Mouse (Mus musculus): ENCODE data around the gene Tmem233. TPM values are rescaled to one million over a fixed set of nuclear protein-coding genes. Genes with fewer than 3 reads are reported as not detected.

Tmem233 gene
- total and polyA plus RNA-seq, 2 experiments from 2014 or later = not detected

GRCm38 (mm10) chr5:116052826-116053225 is 30.2 kb downstream of the Tmem233 start:
- Histone ChIP-seq H3K4me2 (ENCODE audit: low read depth, low read length) (no peak overlapping the region), H3K27ac (ENCODE audit: low read depth) (no peak overlapping the region), H3K4me1 (ENCODE audit: control insufficient read depth, insufficient read depth) (no peaks in the 10 kb centered on the region), H3K9me3 (replicated peaks; ENCODE audit: control insufficient read depth, low read length) (no peaks in the 10 kb centered on the region), H3K4me3 (ENCODE audit: low read depth, low read length) (no peak overlapping the region), H3K9ac (replicated peaks; ENCODE audit: low read depth, low read length) (no peak overlapping the region), H3K36me3 (replicated peaks; ENCODE audit: control insufficient read depth, insufficient read depth, low read length) (no peaks in the 10 kb centered on the region), H3K27me3 (ENCODE audit: control insufficient read depth, insufficient read depth, low read length) (no peaks in the 10 kb centered on the region)
- TF ChIP-seq CTCF (IDR thresholded peaks at IDR 0.05; ENCODE audit: low read depth) = no peak
- TF ChIP-seq EP300 (IDR thresholded peaks at IDR 0.05; ENCODE audit: low read depth) = no peak
- WGBS = 34% methylated on average over 6 of the region's 6 CpGs
- DNase-seq (ENCODE audit: low spot score) (no peak), ATAC-seq (ENCODE audit: insufficient read depth, low read depth) (no peak)

- ATAC-seq (ENCODE audit: insufficient read depth, low read depth) = no peak
- Histone ChIP-seq H3K9me3 (replicated peaks; ENCODE audit: control insufficient read depth, low read length) (no peaks in the 10 kb centered on the region), H3K27me3 (ENCODE audit: control insufficient read depth, insufficient read depth, low read length) (no peaks in the 10 kb centered on the region), H3K36me3 (replicated peaks; ENCODE audit: control insufficient read depth, insufficient read depth, low read length) (no peaks in the 10 kb centered on the region), H3K4me3 (ENCODE audit: low read depth, low read length) (no peak overlapping the region), H3K27ac (ENCODE audit: low read depth) (no peak overlapping the region), H3K9ac (replicated peaks; ENCODE audit: low read depth, low read length) (no peak overlapping the region), H3K4me2 (ENCODE audit: low read depth, low read length) (no peak overlapping the region), H3K4me1 (ENCODE audit: control insufficient read depth, insufficient read depth) (no peaks in the 10 kb centered on the region)
- TF ChIP-seq CTCF (IDR thresholded peaks at IDR 0.05; ENCODE audit: low read depth) = no peak
- WGBS = 79% methylated on average over 5 of the region's 5 CpGs
- DNase-seq (ENCODE audit: low spot score) = no peak
Measured at GRCm38 (mm10) chr5:116052171-116052570, 30.9 kb downstream of the Tmem233 start.

GRCm38 (mm10) chr5:116049821-116050220 is 33.2 kb downstream of the Tmem233 start:
- no peak overlapping the region for H3K9ac ChIP-seq (replicated peaks; ENCODE audit: low read depth, low read length)
- ATAC-seq (ENCODE audit: insufficient read depth, low read depth) (no peak), DNase-seq (ENCODE audit: low spot score) (no peak)
- WGBS = 61% methylated on average over 4 of the region's 4 CpGs
- TF ChIP-seq EP300 (IDR thresholded peaks at IDR 0.05; ENCODE audit: low read depth) (no peak), CTCF (IDR thresholded peaks at IDR 0.05; ENCODE audit: low read depth) (no peak)
- H3K27ac ChIP-seq (ENCODE audit: low read depth) = no peak overlapping the region
- no peaks in the 10 kb centered on the region for H3K27me3 ChIP-seq (ENCODE audit: control insufficient read depth, insufficient read depth, low read length)
- H3K36me3 ChIP-seq (replicated peaks; ENCODE audit: control insufficient read depth, insufficient read depth, low read length) = no peaks in the 10 kb centered on the region
- no peaks in the 10 kb centered on the region for H3K4me1 ChIP-seq (ENCODE audit: control insufficient read depth, insufficient read depth)
- no peak overlapping the region for H3K4me3 ChIP-seq (ENCODE audit: low read depth, low read length)
- H3K9me3 ChIP-seq (replicated peaks; ENCODE audit: control insufficient read depth, low read length) = no peaks in the 10 kb centered on the region
- no peak overlapping the region for H3K4me2 ChIP-seq (ENCODE audit: low read depth, low read length)

- H3K9me3 ChIP-seq (replicated peaks; ENCODE audit: control insufficient read depth, low read length) = no peaks in the 10 kb centered on the region
- DNase-seq (ENCODE audit: low spot score) = no peak
- no peaks in the 10 kb centered on the region for H3K27me3 ChIP-seq (ENCODE audit: control insufficient read depth, insufficient read depth, low read length)
- no peak overlapping the region for H3K27ac ChIP-seq (ENCODE audit: low read depth)
- no peak overlapping the region for H3K4me2 ChIP-seq (ENCODE audit: low read depth, low read length)
- no peak overlapping the region for H3K9ac ChIP-seq (replicated peaks; ENCODE audit: low read depth, low read length)
- TF ChIP-seq EP300 (IDR thresholded peaks at IDR 0.05; ENCODE audit: low read depth) (no peak), CTCF (IDR thresholded peaks at IDR 0.05; ENCODE audit: low read depth) (no peak)
- H3K4me3 ChIP-seq (ENCODE audit: low read depth, low read length) = no peak overlapping the region
- H3K4me1 ChIP-seq (ENCODE audit: control insufficient read depth, insufficient read depth) = no peaks in the 10 kb centered on the region
- no peak for ATAC-seq (ENCODE audit: insufficient read depth, low read depth)
- WGBS = 63% methylated on average over 3 of the region's 3 CpGs
- no peaks in the 10 kb centered on the region for H3K36me3 ChIP-seq (replicated peaks; ENCODE audit: control insufficient read depth, insufficient read depth, low read length)
Measured at GRCm38 (mm10) chr5:116048321-116048720, 34.7 kb downstream of the Tmem233 start.

- H3K27me3 ChIP-seq (ENCODE audit: control insufficient read depth, insufficient read depth, low read length) = no peaks in the 10 kb centered on the region
- 71% methylated on average over 4 of the region's 4 CpGs for WGBS
- H3K4me1 ChIP-seq (ENCODE audit: control insufficient read depth, insufficient read depth) = no peaks in the 10 kb centered on the region
- TF ChIP-seq CTCF (IDR thresholded peaks at IDR 0.05; ENCODE audit: low read depth) = no peak
- no peak for TF ChIP-seq EP300 (IDR thresholded peaks at IDR 0.05; ENCODE audit: low read depth)
- H3K9ac ChIP-seq (replicated peaks; ENCODE audit: low read depth, low read length) = no peak overlapping the region
- no peak for DNase-seq (ENCODE audit: low spot score)
- no peak for ATAC-seq (ENCODE audit: insufficient read depth, low read depth)
- H3K4me2 ChIP-seq (ENCODE audit: low read depth, low read length) = no peak overlapping the region
- no peaks in the 10 kb centered on the region for H3K36me3 ChIP-seq (replicated peaks; ENCODE audit: control insufficient read depth, insufficient read depth, low read length)
- no peaks in the 10 kb centered on the region for H3K9me3 ChIP-seq (replicated peaks; ENCODE audit: control insufficient read depth, low read length)
- H3K27ac ChIP-seq (ENCODE audit: low read depth) = no peak overlapping the region
- H3K4me3 ChIP-seq (ENCODE audit: low read depth, low read length) = no peak overlapping the region
Measured at GRCm38 (mm10) chr5:116046246-116046645, 36.8 kb downstream of the Tmem233 start.

GRCm38 (mm10) chr5:116045581-116045980 is 37.5 kb downstream of the Tmem233 start:
- 75% methylated on average over 8 of the region's 8 CpGs for WGBS
- Histone ChIP-seq H3K9me3 (replicated peaks; ENCODE audit: control insufficient read depth, low read length) (no peaks in the 10 kb centered on the region), H3K9ac (replicated peaks; ENCODE audit: low read depth, low read length) (no peak overlapping the region), H3K36me3 (replicated peaks; ENCODE audit: control insufficient read depth, insufficient read depth, low read length) (no peaks in the 10 kb centered on the region), H3K27me3 (ENCODE audit: control insufficient read depth, insufficient read depth, low read length) (no peaks in the 10 kb centered on the region), H3K4me1 (ENCODE audit: control insufficient read depth, insufficient read depth) (no peaks in the 10 kb centered on the region), H3K27ac (ENCODE audit: low read depth) (no peak overlapping the region), H3K4me2 (ENCODE audit: low read depth, low read length) (no peak overlapping the region), H3K4me3 (ENCODE audit: low read depth, low read length) (no peak overlapping the region)
- DNase-seq (ENCODE audit: low spot score) = no peak
- no peak for TF ChIP-seq EP300 (IDR thresholded peaks at IDR 0.05; ENCODE audit: low read depth)
- no peak for TF ChIP-seq CTCF (IDR thresholded peaks at IDR 0.05; ENCODE audit: low read depth)
- ATAC-seq (ENCODE audit: insufficient read depth, low read depth) = no peak

Data from heart, postnatal 0 days (tissue).